Mouse (Mus musculus): ENCODE results near the gene Adck2. TPM values are rescaled to one million over a fixed set of nuclear protein-coding genes. Genes with fewer than 3 reads are reported as not detected.
A peak's percentile ranks its signal among the peaks of the same experiment; 100 is the strongest.

Gene Adck2
- polyA plus RNA-seq, 1 experiment = 10.3 TPM

DNA sequence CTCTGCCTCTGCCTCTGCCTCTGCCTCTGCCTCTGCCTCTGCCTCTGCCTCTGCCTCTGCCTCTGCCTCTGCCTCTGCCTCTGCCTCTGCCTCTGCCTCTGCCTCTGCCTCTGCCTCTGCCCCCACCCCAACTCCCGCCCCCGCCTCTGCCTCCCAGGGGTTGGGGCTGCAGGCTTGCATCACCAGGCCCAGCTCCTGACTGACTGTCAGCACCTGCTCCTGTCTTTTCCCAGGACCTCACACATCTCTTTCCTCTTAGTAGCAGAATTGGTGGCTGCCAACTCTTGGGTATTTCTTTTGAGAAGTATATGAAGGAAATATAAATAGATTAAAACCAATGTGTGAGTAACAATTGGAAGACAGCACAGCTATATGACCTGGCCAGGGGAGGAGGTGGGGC is 6.9 kb downstream of the Adck2 start:
- no peak for TF ChIP-seq CTCF (IDR thresholded peaks at IDR 0.05; ENCODE audit: borderline replicate concordance, insufficient read depth, low read length)
- TF ChIP-seq POLR2A (IDR thresholded peaks at IDR 0.05; ENCODE audit: low read depth, low read length) = no peak
- Histone ChIP-seq H3K4me3 (ENCODE audit: insufficient read depth, low read length) (no peak overlapping the region), H3K4me1 (ENCODE audit: control insufficient read depth, insufficient read depth, low read length) (no peaks in the 10 kb centered on the region), H3K27ac (ENCODE audit: insufficient read depth, low read length) (no peak overlapping the region)

DNA sequence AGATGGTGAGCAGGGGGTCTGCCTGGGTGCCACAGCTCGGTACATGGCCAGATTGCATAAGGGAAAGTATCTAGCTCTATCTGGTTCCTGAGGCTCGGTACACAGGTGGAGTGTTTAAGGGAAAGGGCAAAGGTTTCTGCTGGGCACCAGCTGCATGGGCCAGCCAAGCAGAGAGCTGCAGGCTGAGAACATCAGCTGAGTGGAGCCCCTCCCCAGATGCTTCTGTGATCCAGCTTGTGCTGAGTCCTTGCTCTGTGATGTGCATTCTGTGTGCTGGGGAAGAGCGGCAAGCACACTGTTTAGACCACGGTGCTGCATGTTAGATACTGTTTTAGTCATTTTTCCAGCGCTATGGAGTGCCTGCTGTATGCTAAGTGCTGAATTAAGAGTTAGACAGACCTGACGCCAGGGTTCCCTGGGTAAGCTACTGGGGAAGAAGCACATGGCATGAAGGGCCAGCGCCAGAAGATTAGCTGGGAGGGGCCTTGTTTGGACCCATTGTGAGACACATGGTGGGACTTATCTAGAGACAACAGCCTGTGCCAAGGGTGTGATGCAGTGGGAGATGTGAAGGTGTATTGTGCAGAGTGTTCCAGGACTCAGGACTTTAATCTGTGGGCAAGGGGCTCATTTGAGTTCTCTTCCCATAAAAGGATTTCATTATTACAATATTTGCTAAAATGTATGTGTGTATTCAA is 7.6 kb downstream of the Adck2 start:
- Histone ChIP-seq H3K4me3 (ENCODE audit: insufficient read depth, low read length) (no peak overlapping the region), H3K27ac (ENCODE audit: insufficient read depth, low read length) (no peak overlapping the region), H3K4me1 (ENCODE audit: control insufficient read depth, insufficient read depth, low read length) (no peaks in the 10 kb centered on the region)
- TF ChIP-seq POLR2A (IDR thresholded peaks at IDR 0.05; ENCODE audit: low read depth, low read length) (no peak), CTCF (IDR thresholded peaks at IDR 0.05; ENCODE audit: borderline replicate concordance, insufficient read depth, low read length) (no peak)

DNA sequence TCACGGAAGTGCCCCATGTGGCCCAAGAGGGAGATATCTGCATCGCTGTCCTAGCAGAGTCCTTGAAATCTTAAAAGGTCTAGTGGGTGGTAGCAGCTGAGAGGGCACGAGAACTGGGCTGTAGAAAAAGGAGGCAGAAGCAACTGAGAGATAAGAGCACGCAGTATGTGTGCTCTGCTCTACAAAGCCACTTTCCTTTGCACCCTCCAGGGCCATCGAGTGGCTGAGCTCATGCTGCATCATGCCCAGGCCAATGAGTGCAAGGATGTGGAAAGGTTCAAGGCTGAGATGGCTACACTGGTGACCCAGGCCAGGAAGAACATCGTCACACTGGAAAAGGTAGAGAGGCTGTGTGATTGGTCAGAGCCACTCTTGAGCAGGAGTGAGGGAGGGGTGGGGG is 11.8 kb downstream of the Adck2 start, which contains the start of gene Gm42420:
Gene Gm42420 (plus strand): TSS at position 237 of the 400 bp plus-strand sequence.
- Histone ChIP-seq H3K27ac (ENCODE audit: insufficient read depth, low read length) (no peak within 1 kb of the TSS), H3K4me3 (ENCODE audit: insufficient read depth, low read length) (no peak within 1 kb of the TSS), H3K4me1 (ENCODE audit: control insufficient read depth, insufficient read depth, low read length) (no peaks in the 10 kb centered on the region)
- TF ChIP-seq POLR2A (IDR thresholded peaks at IDR 0.05; ENCODE audit: low read depth, low read length) = no peak
- TF ChIP-seq CTCF (IDR thresholded peaks at IDR 0.05; ENCODE audit: borderline replicate concordance, insufficient read depth, low read length) = no peak

GRCm38 (mm10) chr6:39591481-39591880 is 17.8 kb downstream of the Adck2 start:
- no peak for TF ChIP-seq CTCF (IDR thresholded peaks at IDR 0.05; ENCODE audit: borderline replicate concordance, insufficient read depth, low read length)
- 0 out of 2 replicates have a peak, but pooled peaks cover 2% of the 10 kb centered on the region for H3K4me1 ChIP-seq (ENCODE audit: control insufficient read depth, insufficient read depth, low read length)
- H3K4me3 ChIP-seq (ENCODE audit: insufficient read depth, low read length) = no peak overlapping the region
- H3K27ac ChIP-seq (ENCODE audit: insufficient read depth, low read length) = no peak overlapping the region

DNA sequence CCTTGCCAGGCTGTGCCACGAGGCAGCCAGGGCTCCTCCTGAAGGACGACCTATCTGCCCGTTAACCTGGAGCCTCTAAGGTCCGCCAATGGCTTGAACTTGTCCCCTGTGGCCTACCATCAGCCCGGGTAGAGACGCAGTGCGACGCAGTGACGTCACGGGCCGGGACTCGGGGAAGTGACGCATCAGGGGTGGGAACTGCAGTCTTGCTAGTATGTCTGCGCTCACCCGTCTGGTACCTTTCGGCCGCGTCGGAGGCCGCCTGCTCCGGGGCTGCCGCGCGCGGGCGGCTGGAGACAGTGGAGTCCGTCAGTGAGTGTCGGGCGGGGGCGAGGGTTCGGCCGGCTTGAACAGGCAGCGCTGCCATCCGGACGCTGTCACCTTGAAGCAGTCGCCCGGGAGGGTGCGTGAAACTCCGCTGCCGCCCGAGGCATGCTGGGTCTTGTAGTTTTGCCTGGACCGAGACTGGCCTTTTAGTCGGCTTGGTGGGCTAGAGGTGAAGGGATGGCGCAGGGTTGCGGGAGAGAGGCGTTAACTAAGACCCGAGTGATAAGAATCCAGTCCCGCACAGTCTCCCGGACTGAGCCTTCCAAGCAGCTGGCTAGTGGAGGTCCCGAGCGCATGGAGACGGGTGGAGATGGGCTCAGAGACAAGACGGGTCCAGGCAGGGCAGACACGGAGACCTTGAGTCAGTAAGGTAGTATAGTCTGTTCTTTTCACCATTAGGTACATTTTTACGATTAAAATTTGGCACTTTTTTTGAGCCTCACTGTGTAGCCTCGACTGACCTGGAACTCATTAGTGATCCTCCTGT is 18.9 kb downstream of the Adck2 start, which contains the start of gene Ndufb2:
Gene Ndufb2 (plus strand): TSS at position 174 of the 814 bp plus-strand sequence.
- H3K27ac ChIP-seq (ENCODE audit: insufficient read depth, low read length) = peak within 1 kb of the TSS; percentile 56; the same call in 1 of the 2 replicates
- H3K4me1 ChIP-seq (ENCODE audit: control insufficient read depth, insufficient read depth, low read length) = 0 out of 2 replicates have a peak, but pooled peaks cover 2% of the 10 kb centered on the region
- peak within 1 kb of the TSS; percentile 70 for H3K4me3 ChIP-seq (ENCODE audit: insufficient read depth, low read length)
- TF ChIP-seq CTCF (IDR thresholded peaks at IDR 0.05; ENCODE audit: borderline replicate concordance, insufficient read depth, low read length) (no peak), POLR2A (IDR thresholded peaks at IDR 0.05; ENCODE audit: low read depth, low read length) (peak; percentile 77)

GRCm38 (mm10) chr6:39600851-39601250 is 27.2 kb downstream of the Adck2 start:
- H3K4me1 ChIP-seq (ENCODE audit: control insufficient read depth, insufficient read depth, low read length) = no peaks in the 10 kb centered on the region
- TF ChIP-seq CTCF (IDR thresholded peaks at IDR 0.05; ENCODE audit: borderline replicate concordance, insufficient read depth, low read length) = no peak
- TF ChIP-seq POLR2A (IDR thresholded peaks at IDR 0.05; ENCODE audit: low read depth, low read length) = no peak
- H3K4me3 ChIP-seq (ENCODE audit: insufficient read depth, low read length) = no peak overlapping the region
- H3K27ac ChIP-seq (ENCODE audit: insufficient read depth, low read length) = no peak overlapping the region

DNA sequence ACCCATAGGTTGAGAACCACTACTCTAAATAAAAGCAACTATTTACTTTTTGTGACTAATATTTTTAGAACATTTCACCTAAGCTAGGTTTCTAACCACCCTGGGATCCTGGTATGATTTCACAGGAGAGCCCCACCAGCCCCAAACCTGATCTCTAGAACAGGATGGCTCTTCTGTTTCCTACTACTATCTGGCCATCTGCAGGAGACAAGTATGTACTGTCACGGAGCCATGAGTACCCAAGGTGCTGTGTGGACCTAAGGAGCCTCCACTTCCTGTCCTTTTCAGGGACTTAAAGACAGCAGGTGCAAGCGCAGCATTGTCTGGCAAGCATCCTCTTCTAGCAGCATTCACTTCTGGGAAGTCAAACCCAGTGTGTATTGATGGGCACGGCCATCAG is 28.2 kb downstream of the Adck2 start:
- TF ChIP-seq CTCF (IDR thresholded peaks at IDR 0.05; ENCODE audit: borderline replicate concordance, insufficient read depth, low read length) = no peak
- no peak for TF ChIP-seq POLR2A (IDR thresholded peaks at IDR 0.05; ENCODE audit: low read depth, low read length)
- no peaks in the 10 kb centered on the region for H3K4me1 ChIP-seq (ENCODE audit: control insufficient read depth, insufficient read depth, low read length)
- no peak overlapping the region for H3K4me3 ChIP-seq (ENCODE audit: insufficient read depth, low read length)
- H3K27ac ChIP-seq (ENCODE audit: insufficient read depth, low read length) = no peak overlapping the region

DNA sequence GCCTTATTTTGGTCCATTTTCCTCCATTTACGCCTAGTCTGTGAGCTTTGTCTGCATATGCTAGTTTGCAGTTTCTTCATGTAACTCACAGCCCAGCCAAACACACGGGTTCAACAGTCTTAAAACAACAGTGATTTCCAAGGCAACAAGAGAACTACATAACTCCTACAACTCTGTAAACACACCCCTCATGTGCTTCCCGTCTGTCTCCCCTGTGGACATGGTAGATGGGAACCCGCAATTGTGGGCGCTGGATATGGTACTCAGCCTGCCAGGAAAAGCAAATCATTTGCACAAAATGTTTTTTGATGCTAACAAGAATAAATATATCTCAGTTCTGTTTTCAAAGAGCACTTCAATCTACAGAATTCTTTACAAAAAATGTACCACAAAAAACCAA is 30.9 kb downstream of the Adck2 start:
- Histone ChIP-seq H3K4me1 (ENCODE audit: control insufficient read depth, insufficient read depth, low read length) (no peaks in the 10 kb centered on the region), H3K27ac (ENCODE audit: insufficient read depth, low read length) (no peak overlapping the region), H3K4me3 (ENCODE audit: insufficient read depth, low read length) (no peak overlapping the region)
- TF ChIP-seq CTCF (IDR thresholded peaks at IDR 0.05; ENCODE audit: borderline replicate concordance, insufficient read depth, low read length) = no peak
- no peak for TF ChIP-seq POLR2A (IDR thresholded peaks at IDR 0.05; ENCODE audit: low read depth, low read length)

GRCm38 (mm10) chr6:39606056-39606455 is 32.4 kb downstream of the Adck2 start:
- Histone ChIP-seq H3K27ac (ENCODE audit: insufficient read depth, low read length) (no peak overlapping the region), H3K4me1 (ENCODE audit: control insufficient read depth, insufficient read depth, low read length) (no peaks in the 10 kb centered on the region), H3K4me3 (ENCODE audit: insufficient read depth, low read length) (no peak overlapping the region)
- TF ChIP-seq POLR2A (IDR thresholded peaks at IDR 0.05; ENCODE audit: low read depth, low read length) = no peak
- no peak for TF ChIP-seq CTCF (IDR thresholded peaks at IDR 0.05; ENCODE audit: borderline replicate concordance, insufficient read depth, low read length)

DNA sequence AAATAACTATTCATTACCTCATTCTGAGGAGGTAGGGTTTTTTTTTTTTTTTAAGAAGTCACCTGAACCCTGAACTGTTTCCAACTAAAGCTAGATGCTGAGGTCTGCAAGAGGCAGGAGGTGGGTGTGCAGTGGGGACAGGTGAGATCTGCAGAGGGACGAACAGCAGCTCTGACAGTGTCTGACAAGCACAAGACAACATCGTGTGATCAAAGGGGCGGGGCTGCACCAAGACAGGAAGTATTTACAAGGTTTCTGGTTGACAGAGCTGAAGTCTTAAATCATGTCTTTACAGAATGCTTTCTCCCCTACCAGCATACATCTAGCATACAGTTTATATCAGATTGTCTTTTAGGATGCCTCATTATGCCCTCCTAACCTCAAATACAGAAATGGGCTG is 33.2 kb downstream of the Adck2 start:
- H3K4me3 ChIP-seq (ENCODE audit: insufficient read depth, low read length) = no peak overlapping the region
- TF ChIP-seq CTCF (IDR thresholded peaks at IDR 0.05; ENCODE audit: borderline replicate concordance, insufficient read depth, low read length) = no peak
- no peak for TF ChIP-seq POLR2A (IDR thresholded peaks at IDR 0.05; ENCODE audit: low read depth, low read length)
- H3K27ac ChIP-seq (ENCODE audit: insufficient read depth, low read length) = no peak overlapping the region
- H3K4me1 ChIP-seq (ENCODE audit: control insufficient read depth, insufficient read depth, low read length) = no peaks in the 10 kb centered on the region

Data from embryonic fibroblast, embryonic 13.5 days (primary cell).